Mouse (Mus musculus) CH12.LX (cell line): ENCODE measurements around the gene Cops4. TPM values are rescaled to one million over a fixed set of nuclear protein-coding genes. Genes with fewer than 3 reads are reported as not detected.

Experiments used
- DNase-seq: peaks from one replicate; pipeline ENCODE4 v3.0.0-alpha.2; 2013; ENCODE audit errors: extremely low read depth
- H3K27ac ChIP-seq: 2 replicates; pipeline ENCODE4 v1.5.1; 2012; ENCODE audit warnings: low read depth, mild to moderate bottlenecking, control low read depth, moderate library complexity; ENCODE audit not compliant: insufficient read depth
- H3K27me3 ChIP-seq: replicated peaks from 2 replicates; pipeline ENCODE3; 2012; ENCODE audit warnings: inconsistent platforms
- H3K36me3 ChIP-seq, 2 experiments: replicated peaks in 1 of 2; 2 replicates each; pipeline versions ENCODE3 to v1.6.1; 2012; ENCODE audit warnings: inconsistent platforms in 1 of 2, low read length in 1 of 2, mild to moderate bottlenecking in 1 of 2, mixed read lengths in 1 of 2, moderate library complexity in 1 of 2; ENCODE audit not compliant: control insufficient read depth in 1 of 2, insufficient read depth in 1 of 2
- H3K4me1 ChIP-seq, 2 experiments: 2 replicates each; pipeline ENCODE4 v1.6.1; 2012; ENCODE audit warnings: inconsistent platforms in 1 of 2, moderate library complexity in 1 of 2; ENCODE audit not compliant: insufficient read depth in 2 of 2, control insufficient read depth in 1 of 2
- H3K4me2 ChIP-seq: 2 replicates; pipeline ENCODE4 v1.6.1; 2012; ENCODE audit warnings: low read depth, mild to moderate bottlenecking, control low read depth; ENCODE audit not compliant: poor library complexity, insufficient read depth, severe bottlenecking
- H3K4me3 ChIP-seq, 3 experiments: fragments of 150-350 bp in 1 of 3; sonication (generic) in 1 of 3; replicated peaks in 1 of 3; 2 replicates each; pipeline versions ENCODE3 to v1.5.1; 2011 to 2012; ENCODE audit warnings: low read depth in 2 of 3, low read length in 2 of 3, mild to moderate bottlenecking in 2 of 3, moderate library complexity in 2 of 3, control low read depth in 1 of 3, improper control_type of control experiment in 1 of 3, inconsistent platforms in 1 of 3, mixed read lengths in 1 of 3; ENCODE audit not compliant: poor library complexity in 1 of 3
- H3K79me2 ChIP-seq: replicated peaks from 2 replicates; pipeline ENCODE4 v1.6.1; 2012; ENCODE audit warnings: mild to moderate bottlenecking, moderate library complexity; ENCODE audit not compliant: control insufficient read depth, poor library complexity, insufficient read depth, severe bottlenecking; ENCODE audit errors: extremely low read depth
- H3K9ac ChIP-seq: 2 replicates; pipeline ENCODE4 v1.6.1; 2012; ENCODE audit warnings: low read depth, mild to moderate bottlenecking, control low read depth, moderate library complexity; ENCODE audit not compliant: insufficient read depth
- H3K9me3 ChIP-seq: replicated peaks from 2 replicates; pipeline ENCODE3; 2012; ENCODE audit warnings: low read length, inconsistent platforms, mixed read lengths
- BHLHE40 ChIP-seq: IDR thresholded peaks from 2 replicates; pipeline ENCODE4 v1.6.1; 2011; ENCODE audit warnings: mild to moderate bottlenecking, low read depth, low read length, improper control_type of control experiment
- CHD1 ChIP-seq: IDR thresholded peaks from 2 replicates; pipeline ENCODE4 v1.6.1; 2012; ENCODE audit warnings: low read depth, low read length, improper control_type of control experiment, inconsistent platforms
- CHD2 ChIP-seq: IDR thresholded peaks from 2 replicates; pipeline ENCODE4 v1.6.1; 2011; ENCODE audit warnings: low read length, improper control_type of control experiment
- E2F4 ChIP-seq: IDR thresholded peaks from 2 replicates; pipeline ENCODE4 v1.6.1; 2011; ENCODE audit warnings: low read depth, low read length, improper control_type of control experiment; ENCODE audit not compliant: insufficient replicate concordance
- ELF1 ChIP-seq: IDR thresholded peaks from 2 replicates; pipeline ENCODE4 v1.6.1; 2014; ENCODE audit warnings: low read depth, mild to moderate bottlenecking, inconsistent platforms, low read length, improper control_type of control experiment
- EP300 ChIP-seq: IDR thresholded peaks from 2 replicates; pipeline ENCODE4 v1.6.1; 2011; ENCODE audit warnings: low read length, improper control_type of control experiment
- ETS1 ChIP-seq: conservative IDR thresholded peaks from 2 replicates; pipeline ENCODE4 v1.6.1; 2012; ENCODE audit warnings: low read depth, mild to moderate bottlenecking, inconsistent platforms, low read length, improper control_type of control experiment, moderate library complexity
- GABPA ChIP-seq: IDR thresholded peaks from 2 replicates; pipeline ENCODE4 v1.6.1; 2012; ENCODE audit warnings: low read depth, low read length, improper control_type of control experiment, inconsistent platforms; ENCODE audit not compliant: insufficient replicate concordance
- HCFC1 ChIP-seq: IDR thresholded peaks from 2 replicates; pipeline ENCODE4 v1.6.1; 2012; ENCODE audit warnings: low read depth, mild to moderate bottlenecking, inconsistent platforms, low read length, improper control_type of control experiment
- JUND ChIP-seq: conservative IDR thresholded peaks from 2 replicates; pipeline ENCODE4 v1.6.1; 2011; ENCODE audit warnings: low read depth, low read length, improper control_type of control experiment
- MAFK ChIP-seq: IDR thresholded peaks from 2 replicates; pipeline ENCODE4 v1.6.1; 2011; ENCODE audit warnings: low read length, improper control_type of control experiment; ENCODE audit not compliant: insufficient replicate concordance
- MAX ChIP-seq: IDR thresholded peaks from 2 replicates; pipeline ENCODE4 v1.6.1; 2011; ENCODE audit warnings: low read length, improper control_type of control experiment
- MAZ ChIP-seq: IDR thresholded peaks from 2 replicates; pipeline ENCODE4 v1.6.1; 2012; ENCODE audit warnings: low read depth, mild to moderate bottlenecking, inconsistent platforms, low read length, improper control_type of control experiment, moderate library complexity
- MXI1 ChIP-seq: IDR thresholded peaks from 2 replicates; pipeline ENCODE4 v1.6.1; 2011; ENCODE audit warnings: mild to moderate bottlenecking, low read depth, low read length, improper control_type of control experiment
- MYC ChIP-seq: IDR thresholded peaks from 2 replicates; pipeline ENCODE4 v1.6.1; 2011; ENCODE audit warnings: low read depth, mild to moderate bottlenecking, improper control_type of control experiment, low read length
- NELFE ChIP-seq: IDR thresholded peaks from 2 replicates; pipeline ENCODE4 v1.6.1; 2011; ENCODE audit warnings: low read depth, low read length, improper control_type of control experiment
- NRF1 ChIP-seq: IDR thresholded peaks from 2 replicates; pipeline ENCODE4 v1.6.1; 2014; ENCODE audit warnings: low read depth, mild to moderate bottlenecking, inconsistent platforms, low read length, improper control_type of control experiment, moderate library complexity
- PAX5 ChIP-seq: IDR thresholded peaks from 2 replicates; pipeline ENCODE4 v1.6.1; 2012; ENCODE audit warnings: low read length, inconsistent platforms, mixed read lengths
- POLR2A ChIP-seq: IDR thresholded peaks from 2 replicates; pipeline ENCODE4 v1.6.1; 2011; ENCODE audit warnings: low read depth, mild to moderate bottlenecking, improper control_type of control experiment, low read length
- POLR2AphosphoS2 ChIP-seq: IDR thresholded peaks from 2 replicates; pipeline ENCODE4 v1.6.1; 2011; ENCODE audit warnings: low read depth, low read length, improper control_type of control experiment
- RCOR1 ChIP-seq: conservative IDR thresholded peaks from 2 replicates; pipeline ENCODE4 v1.6.1; 2012; ENCODE audit warnings: low read depth, mild to moderate bottlenecking, inconsistent platforms, low read length, improper control_type of control experiment
- SIN3A ChIP-seq: IDR thresholded peaks from 2 replicates; pipeline ENCODE4 v1.6.1; 2012; ENCODE audit warnings: low read length, improper control_type of control experiment, inconsistent platforms
- TBP ChIP-seq: conservative IDR thresholded peaks from 2 replicates; pipeline ENCODE4 v1.6.1; 2011; ENCODE audit warnings: low read depth, low read length, improper control_type of control experiment
- TCF12 ChIP-seq: IDR thresholded peaks from 2 replicates; pipeline ENCODE4 v1.6.1; 2014; ENCODE audit warnings: low read depth, mild to moderate bottlenecking, inconsistent platforms, low read length, improper control_type of control experiment
- UBTF ChIP-seq: IDR thresholded peaks from 2 replicates; pipeline ENCODE4 v1.6.1; 2012; ENCODE audit warnings: low read depth, mild to moderate bottlenecking, inconsistent platforms, low read length, improper control_type of control experiment, moderate library complexity
- USF1 ChIP-seq: IDR thresholded peaks from 2 replicates; pipeline ENCODE4 v1.6.1; 2014; ENCODE audit warnings: low read depth, mild to moderate bottlenecking, inconsistent platforms, low read length, improper control_type of control experiment
- USF2 ChIP-seq: conservative IDR thresholded peaks from 2 replicates; pipeline ENCODE4 v1.6.1; 2011; ENCODE audit warnings: low read depth, low read length, improper control_type of control experiment
- ZC3H11A ChIP-seq: IDR thresholded peaks from 2 replicates; pipeline ENCODE4 v1.6.1; 2012; ENCODE audit warnings: low read depth, mild to moderate bottlenecking, inconsistent platforms, low read length, improper control_type of control experiment
- ZKSCAN1 ChIP-seq: IDR thresholded peaks from 2 replicates; pipeline ENCODE4 v1.6.1; 2012; ENCODE audit warnings: low read depth, inconsistent platforms, low read length, improper control_type of control experiment, borderline replicate concordance
- dilution Hi-C: fragments of 300-500 bp; cut with MboI; formaldehyde crosslinking; loops from 2 replicates; pipeline ENCODE4 v1.14.3; 2020; ENCODE audit warnings: low sequenced_read_pairs; ENCODE audit not compliant: extremely low pct_unique_long_range_greater_than_20kb, extremely low pct_ligation_motif_present
- in situ Hi-C: fragments of 300-500 bp; cut with MboI; formaldehyde crosslinking; loops from 3 replicates; pipeline ENCODE4 v1.14.3; 2019; ENCODE audit warnings: low sequenced_read_pairs, low pct_ligation_motif_present, low pct_unique_long_range_greater_than_20kb, mixed read lengths
- polyA plus RNA-seq: library from polyadenylated mRNA; unstranded; fragments of >175 nt; gene quantifications from 2 replicates; pipeline ENCODE4 v1.2.1, GENCODE M21; 2012; ENCODE audit warnings: low read depth; ENCODE audit not compliant: insufficient read length
- total RNA-seq, 2 experiments: library from RNA; depleted of rRNA; stranded (reverse); fragments of 300-350 nt in 1 of 2; fragments of >200 nt in 1 of 2; gene quantifications; 2 replicates each; pipeline ENCODE4 v1.2.3; 2012 to 2014

The Cops4 gene
- total and polyA plus RNA-seq, 3 experiments, result 122 to 264 (median 133) TPM

DNA sequence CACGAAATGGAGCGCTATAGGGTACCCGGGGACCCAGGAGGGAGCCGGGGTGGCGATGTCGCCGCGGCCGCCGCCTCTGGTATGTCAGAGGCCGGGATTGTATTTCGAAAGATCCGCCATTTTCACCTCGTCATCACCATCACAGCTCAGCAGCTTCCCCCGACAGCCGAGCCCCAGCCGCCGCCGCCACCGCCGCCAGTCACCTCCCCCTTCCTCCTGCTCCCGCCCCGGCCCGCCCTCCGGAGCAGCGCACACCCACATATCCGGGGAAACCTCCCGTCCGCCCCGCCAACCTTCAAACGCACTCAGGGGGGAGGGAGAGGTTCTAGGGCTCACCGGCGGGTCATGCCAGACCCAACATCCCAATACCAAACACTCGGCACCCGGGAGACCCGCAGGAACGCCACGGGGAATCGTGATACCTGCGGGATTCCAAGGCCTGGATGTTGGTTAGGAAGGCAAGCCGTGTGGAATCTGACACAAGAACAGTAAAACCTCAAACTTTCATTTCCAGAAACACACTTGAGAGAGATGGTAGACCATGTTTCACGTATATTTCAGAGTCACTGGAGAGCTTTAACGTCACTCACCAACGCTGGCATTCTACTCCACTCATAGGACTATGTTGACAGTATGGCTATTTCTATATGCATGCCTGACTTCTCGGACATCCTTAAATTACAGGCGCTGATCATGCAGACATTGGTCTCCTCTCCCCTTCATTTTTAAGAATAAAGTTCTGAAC is 19.5 kb upstream of the Cops4 start:
- Histone ChIP-seq H3K27me3 (no peaks in the 10 kb centered on the region), H3K27ac (peak overlapping the region; percentile 1; the same call in 1 of the 2 replicates), H3K36me3 (peaks cover 0 to 2% of the 10 kb centered on the region in 2 experiments), H3K79me2 (peaks cover 53% of the 10 kb centered on the region), H3K4me1 (peaks cover 3 to 18% of the 10 kb centered on the region in 2 experiments; a peak in 3 of 4 replicates), H3K4me3 (peak overlapping the region; percentile 78 to 88 (median 82)), H3K4me2 (peak overlapping the region; percentile 97), H3K9me3 (no peaks in the 10 kb centered on the region), H3K9ac (peak overlapping the region; percentile 55)
- dilution Hi-C loops (no loop called here), in situ Hi-C loops (no loop called here)
- peak; percentile 81 for DNase-seq
- TF ChIP-seq ETS1 (0 out of 2 replicates have a peak, but pooled peaks have one; percentile 37), HCFC1 (peak; percentile 56), ZC3H11A (no peak), SIN3A (peak; percentile 81; the same call in 1 of the 2 replicates), ZKSCAN1 (no peak), JUND (no peak), CHD2 (peak; percentile 47; the same call in 1 of the 2 replicates), TCF12 (no peak), POLR2AphosphoS2 (no peak), PAX5 (no peak), POLR2A (peak; percentile 59), NELFE (peak; percentile 41), E2F4 (0 out of 2 replicates have a peak, but pooled peaks have one; percentile 60), RCOR1 (no peak), NRF1 (peak; percentile 30; the same call in 1 of the 2 replicates), CHD1 (0 out of 2 replicates have a peak, but pooled peaks have one; percentile 48), USF1 (no peak), MXI1 (peak; percentile 85), MAZ (peak; percentile 86), GABPA (no peak), MAX (0 out of 2 replicates have a peak, but pooled peaks have one; percentile 31), TBP (no peak), EP300 (0 out of 2 replicates have a peak, but pooled peaks have one; percentile 19), BHLHE40 (peak; percentile 35; the same call in 1 of the 2 replicates), USF2 (no peak), ELF1 (peak; percentile 68), MAFK (no peak), UBTF (0 out of 2 replicates have a peak, but pooled peaks have one; percentile 21), MYC (no peak)
